Mouse (Mus musculus): ENCODE data around the gene Grb2. TPM values are rescaled to one million over a fixed set of nuclear protein-coding genes. Genes with fewer than 3 reads are reported as not detected.

Grb2 gene
- 10 to 100 TPM; 28.3 to 34.4 TPM for polyA plus RNA-seq (2017; shearing (Covaris generic))

DNA sequence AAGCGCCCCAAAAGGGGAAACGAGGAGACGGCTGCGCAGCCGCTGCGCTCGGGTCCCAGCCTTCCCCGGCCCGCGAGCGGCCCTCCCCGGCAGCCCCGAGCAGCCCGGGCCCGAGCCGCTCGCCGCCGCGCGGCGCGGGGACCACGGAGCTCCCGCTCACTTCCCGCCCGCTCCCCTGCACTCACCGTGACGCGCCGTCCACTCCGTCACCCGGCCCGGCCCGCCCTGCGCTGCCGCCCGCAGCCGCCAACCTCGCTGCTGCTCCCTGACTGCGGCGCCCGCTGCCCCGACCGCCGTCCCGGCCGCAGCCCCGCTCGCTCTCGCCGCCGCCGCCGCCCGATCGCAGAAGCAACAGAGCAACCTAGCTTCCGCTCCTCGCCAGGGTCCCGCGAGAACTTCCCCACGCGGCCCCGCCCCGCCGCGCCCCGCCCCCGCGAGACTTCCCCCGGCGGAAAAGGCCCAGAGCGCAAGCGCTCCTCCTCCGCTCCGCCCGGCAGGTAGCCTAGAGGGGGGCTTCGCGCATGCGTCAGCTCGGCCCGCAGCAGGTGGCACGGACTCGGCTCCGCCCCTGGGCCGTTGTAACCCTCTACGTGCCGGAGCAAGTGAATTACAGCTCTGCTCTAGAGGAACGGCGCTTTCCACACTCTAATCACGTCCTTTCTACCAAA is at the start of gene Grb2:
Gene Grb2 (minus strand): TSS at position 389 of the 668 bp plus-strand sequence.
- ATAC-seq = peak; percentile 71

DNA sequence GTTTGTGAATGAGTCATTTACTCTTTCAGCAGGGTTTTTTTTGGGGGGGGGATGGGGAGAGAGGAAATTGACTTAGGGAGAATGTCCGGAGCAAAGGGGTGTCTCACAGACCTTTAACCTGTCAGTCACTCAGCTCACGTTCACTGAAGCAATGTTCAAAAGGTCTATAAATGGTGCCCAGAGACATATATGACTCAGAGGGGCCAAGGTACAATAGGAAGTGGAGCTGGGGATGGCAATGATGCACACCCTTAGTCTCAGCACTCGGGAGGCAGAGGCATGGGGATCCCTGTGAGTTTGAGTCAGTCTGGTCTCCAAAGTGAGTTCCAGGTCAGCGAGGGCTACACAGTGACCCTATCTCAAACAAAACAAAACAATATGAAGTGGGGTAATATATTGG is 45.1 kb upstream of the Grb2 start:
- no peak for ATAC-seq

DNA sequence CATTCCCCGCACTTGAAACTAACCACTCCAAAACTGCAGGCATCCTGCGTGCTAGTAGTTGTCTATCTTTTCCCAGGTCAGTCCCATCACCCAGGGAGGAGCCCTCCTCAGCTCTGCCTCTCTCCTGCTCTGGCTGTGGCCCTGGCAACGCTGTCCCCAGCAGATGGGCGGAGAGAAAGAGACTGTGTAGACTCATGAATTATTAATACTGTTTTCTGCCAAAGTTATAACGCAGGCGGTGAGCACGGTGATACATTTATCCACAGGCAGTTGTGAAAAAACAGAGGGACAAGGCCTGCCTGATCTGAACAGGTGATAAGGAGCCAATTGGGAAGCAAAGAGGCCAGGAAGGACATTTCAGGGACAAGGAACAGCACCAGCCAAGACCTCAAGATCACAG is 44.3 kb upstream of the Grb2 start:
- no peak for ATAC-seq

DNA sequence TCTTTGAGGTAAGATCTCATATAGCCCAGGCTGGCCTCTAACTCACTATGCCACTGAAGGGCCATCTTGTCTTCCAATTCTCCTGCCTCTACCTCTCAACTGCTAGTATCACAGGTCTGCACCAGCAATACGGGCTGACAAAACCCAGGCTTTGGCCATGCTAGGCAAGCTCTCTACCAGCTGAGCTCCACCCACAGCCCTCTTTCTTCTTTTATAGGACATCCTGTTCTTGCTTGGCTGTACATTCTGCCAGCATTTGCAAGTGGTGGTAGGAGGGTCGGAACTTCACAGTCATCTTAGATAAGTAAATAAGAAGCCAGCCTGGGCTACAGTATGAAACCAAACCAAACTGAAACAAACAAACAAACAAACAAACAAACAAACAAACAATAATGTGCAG is 43.3 kb upstream of the Grb2 start:
- ATAC-seq = no peak

DNA sequence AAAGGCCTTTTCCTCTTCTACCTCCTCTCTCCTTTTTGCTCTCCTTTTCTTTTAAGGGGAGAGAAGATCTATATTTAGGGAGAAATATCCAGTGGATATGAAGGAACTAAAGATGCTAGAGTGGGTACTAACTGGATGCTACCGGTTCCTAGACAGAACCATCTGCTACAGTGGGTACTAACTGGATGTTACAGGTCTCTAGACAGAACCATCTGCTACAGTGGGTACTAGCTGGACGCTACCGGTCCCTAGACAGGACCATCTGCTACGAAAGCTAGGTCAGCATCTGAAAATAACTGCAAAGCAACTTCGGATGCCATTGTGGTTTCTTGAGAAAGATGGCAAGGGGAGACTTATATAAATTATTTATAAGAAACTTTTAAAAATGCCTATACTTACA is 41.4 kb upstream of the Grb2 start:
- no peak for ATAC-seq

DNA sequence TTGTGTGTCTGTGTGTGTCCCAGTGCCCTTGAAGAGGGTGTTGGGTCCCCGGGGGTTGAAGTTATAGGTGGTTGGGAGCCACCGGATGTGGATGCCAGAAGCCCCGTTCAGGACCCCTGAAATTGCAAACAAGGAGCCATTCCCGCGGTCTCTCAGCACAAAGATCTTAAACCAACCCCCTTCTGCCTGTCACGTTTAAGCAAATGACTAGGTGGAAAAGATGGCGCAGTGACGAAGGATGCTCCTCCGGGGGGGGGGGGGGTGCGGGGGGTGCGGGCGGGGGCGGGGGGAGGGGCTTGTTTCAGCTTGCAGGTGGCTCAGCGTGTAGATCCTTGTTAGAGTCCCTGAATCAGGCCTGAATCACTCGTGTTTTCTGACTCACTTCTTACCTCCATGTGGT is 39.0 kb upstream of the Grb2 start:
- ATAC-seq = peak; percentile 40

DNA sequence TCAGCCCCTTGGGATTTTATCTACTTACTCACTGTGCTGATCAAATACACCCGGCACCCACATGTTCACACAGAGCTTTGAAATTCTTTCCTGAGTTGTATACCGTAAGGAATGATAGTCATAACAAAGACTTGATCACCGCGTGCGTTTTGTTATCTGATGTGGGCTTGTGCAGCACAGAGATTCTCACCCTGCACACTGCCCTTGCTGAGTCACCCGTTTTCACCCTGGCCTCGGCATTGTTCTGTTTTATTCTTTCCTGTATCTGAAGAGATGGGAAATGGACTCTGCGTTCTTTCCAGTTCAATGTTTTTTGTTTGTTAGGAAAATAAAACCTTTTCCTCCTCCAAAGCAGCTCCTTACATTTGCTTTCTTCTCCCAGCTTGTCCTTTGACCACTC is 38.4 kb upstream of the Grb2 start:
- peak; percentile 50 for ATAC-seq

DNA sequence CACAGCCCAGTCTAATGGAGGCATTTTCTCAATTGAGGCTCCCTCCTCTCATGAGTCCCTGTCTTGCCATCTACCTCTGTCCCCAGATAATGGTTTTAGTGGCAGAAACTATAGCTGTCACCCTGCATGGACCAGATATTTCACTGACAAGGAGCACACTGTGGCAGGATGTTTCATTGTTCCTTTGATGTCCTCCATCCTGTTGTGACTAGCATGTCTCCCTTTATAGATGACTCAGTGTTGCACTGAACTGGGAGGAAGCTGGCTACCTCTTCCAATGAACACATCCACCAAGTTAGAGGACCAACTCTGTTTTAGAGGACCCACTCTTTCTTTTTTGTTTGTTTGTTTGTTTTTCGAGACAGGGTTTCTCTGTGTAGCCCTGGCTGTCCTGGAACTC is 37.7 kb upstream of the Grb2 start:
- ATAC-seq = peak; percentile 87

DNA sequence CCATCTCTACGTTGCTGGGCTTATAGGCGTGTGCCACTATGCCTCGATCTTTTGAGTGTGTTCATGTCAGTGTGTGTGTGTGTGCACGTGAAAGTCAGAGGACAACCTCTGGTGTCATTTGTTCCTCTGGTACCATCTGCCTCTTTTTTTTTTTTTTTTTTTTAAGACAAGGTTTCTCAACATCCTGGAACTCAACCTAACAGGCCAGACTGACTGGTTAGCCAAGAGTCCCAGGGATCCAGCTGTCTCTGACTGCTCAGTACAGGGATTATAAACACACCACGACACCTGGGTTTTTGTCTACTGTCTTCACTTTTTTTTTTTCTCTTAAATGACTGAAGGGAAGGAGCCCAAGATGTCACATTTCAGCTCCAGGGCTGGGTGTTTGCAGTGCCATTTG is 36.0 kb upstream of the Grb2 start:
- no peak for ATAC-seq

DNA sequence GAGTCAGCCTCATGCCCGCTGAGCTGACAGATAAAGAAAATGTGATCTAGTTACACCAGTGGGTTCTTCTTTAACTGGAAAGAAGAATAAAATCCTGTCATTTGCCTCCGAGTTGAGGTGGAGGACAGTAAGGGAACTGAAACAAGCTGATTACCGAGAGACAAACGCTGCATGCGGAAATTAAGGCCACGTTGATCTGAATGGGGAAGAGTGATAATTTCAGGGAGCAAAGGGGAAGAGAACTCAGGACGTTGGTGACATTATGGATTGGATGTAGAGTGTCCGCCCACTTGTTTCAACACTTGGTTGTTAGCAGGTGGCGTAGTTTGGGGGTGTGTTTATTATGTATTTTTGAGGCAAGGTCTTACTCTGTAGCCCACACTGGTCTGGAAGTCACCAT is 34.5 kb upstream of the Grb2 start:
- ATAC-seq = no peak

DNA sequence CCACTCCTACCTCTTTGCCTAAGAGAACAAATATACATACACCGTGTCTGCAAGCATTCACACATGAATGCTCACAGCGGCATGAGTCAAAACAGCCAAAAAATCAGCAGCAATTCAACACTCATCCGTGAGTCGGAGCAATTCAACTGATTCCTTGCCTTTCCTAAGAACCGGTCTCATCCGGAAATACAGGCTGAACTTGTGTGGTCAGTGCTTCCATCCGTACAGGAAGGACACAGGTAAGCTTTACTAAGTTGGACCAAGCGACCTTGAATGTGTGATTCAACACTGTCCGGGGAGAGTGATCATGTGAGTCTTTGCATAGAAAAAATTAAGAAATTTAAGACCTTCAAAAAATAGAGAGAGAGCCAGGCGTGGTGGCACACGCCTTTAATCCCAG is 32.7 kb upstream of the Grb2 start:
- no peak for ATAC-seq

DNA sequence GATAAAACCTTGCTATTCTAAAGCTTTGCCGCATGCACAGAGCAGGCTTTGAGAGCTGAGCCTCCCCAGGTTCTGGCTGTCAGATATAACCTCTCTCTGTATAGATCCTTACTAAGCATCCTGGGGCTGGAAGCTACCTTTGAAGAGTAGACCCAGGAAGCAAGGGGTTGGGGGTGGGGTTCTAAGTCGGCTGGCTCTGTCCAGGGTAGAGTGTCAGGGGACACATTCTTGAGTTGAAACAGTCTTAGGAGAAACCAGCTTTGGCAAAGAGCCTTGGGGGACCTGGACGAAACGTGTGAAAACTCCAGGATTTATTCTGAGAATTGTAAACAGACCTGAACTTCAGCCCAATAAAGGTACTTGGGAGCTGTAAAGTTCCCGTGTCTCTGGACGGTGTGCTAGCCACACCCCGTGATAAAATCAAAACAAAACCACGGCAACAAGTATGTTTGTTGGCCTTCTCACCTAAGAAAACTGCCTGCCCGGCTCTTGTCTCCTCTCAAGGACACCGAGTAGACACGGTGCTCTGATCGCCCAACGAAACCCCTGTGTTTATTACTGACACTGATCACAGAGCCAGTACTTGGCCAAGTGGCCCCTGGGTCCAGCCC is 30.0 kb upstream of the Grb2 start:
- ATAC-seq = no peak

DNA sequence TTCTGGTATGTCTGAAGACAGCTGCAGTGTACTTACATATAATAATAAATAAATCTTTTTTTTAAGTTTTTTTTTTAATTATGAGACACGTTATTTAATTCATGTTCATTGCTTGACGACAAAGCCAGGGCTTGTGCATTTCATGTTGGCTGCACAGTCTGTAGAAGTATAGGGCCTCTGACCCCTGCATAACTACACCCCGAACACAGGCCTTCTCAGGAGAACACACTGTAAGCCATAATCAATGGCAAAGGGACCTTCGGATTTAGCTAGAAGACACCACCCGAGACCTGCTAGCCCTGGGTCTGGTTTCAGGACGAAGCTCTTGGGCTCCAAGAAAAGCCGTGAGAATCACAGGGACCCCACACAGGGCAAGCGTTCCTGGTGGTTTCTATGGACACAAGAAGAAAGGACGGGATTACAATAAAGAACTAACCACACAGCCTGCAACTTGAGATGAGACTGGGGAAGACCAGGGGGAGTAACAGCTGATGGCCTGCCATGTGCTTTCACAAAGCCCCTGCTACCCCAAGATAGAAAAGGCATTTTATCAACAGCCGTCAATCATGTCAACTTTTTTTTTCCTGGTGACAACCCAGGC is 29.3 kb upstream of the Grb2 start:
- no peak for ATAC-seq

DNA sequence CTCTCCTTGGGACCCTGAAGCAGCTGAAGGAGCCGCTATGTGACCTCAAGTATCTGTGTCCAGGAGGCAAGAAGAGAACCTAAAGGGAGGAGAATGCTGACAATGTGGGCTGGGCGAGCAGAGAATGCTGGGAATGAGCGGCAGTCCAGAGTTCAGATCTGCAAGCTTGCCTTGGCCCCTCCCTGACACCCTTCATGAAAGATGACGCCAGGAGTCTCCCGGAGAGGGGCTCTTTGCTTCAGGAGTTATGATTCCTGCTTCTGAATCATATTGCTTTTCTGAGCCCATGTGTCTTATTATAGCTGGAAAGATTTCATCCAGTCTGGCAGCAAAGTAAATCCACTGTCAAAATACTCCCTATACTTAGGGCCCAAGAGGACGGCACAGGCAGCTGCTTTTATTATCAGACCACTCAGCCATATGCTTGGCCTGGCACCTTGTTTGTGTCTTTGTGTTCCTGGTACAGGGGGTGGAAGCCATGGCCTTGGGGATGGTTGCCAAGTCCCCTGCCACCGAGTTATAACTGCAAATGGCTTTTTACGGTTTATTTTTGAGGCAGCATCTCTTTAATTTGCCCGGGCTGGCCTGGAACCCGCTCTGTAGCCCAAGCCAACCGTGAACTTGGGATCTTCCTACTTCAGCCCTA is 25.8 kb upstream of the Grb2 start:
- ATAC-seq = no peak

DNA sequence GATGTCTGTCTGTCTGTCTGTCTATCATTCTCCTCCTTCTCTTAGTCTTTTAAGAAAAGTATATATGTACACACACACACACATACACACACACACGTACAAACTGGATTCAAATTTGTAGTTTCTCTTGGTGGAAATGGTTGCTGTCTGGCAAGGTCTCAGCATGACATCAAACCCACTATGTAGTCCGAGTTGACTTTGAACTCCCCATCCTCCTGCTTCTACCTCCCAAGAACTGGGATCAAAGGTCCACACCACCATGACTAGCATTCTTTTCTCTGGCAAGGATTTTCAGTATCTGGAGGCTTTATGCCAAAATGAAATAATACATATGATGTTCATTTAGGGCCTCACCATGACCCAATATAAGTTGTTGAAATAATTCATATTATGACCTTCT is 14.8 kb upstream of the Grb2 start:
- ATAC-seq = no peak

DNA sequence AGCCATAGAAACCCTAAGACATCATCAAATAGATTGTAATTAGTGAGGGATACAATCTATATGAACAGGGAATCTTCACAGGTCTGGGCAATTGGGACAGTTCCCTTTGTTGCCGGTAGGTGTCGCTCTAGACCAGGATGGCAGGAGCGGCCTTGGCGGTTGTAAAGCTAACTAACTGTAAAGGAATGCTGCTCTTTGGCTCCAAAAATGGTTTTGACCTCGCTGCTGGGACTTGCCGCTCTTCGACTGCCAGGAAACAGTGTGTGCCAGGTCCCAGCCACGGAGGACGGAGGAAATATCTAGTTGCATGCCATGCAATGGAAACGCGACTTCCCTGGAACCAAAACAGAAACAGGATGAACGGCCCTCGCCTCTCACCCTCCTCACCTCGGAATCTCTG is 14.2 kb upstream of the Grb2 start:
- ATAC-seq = no peak

DNA sequence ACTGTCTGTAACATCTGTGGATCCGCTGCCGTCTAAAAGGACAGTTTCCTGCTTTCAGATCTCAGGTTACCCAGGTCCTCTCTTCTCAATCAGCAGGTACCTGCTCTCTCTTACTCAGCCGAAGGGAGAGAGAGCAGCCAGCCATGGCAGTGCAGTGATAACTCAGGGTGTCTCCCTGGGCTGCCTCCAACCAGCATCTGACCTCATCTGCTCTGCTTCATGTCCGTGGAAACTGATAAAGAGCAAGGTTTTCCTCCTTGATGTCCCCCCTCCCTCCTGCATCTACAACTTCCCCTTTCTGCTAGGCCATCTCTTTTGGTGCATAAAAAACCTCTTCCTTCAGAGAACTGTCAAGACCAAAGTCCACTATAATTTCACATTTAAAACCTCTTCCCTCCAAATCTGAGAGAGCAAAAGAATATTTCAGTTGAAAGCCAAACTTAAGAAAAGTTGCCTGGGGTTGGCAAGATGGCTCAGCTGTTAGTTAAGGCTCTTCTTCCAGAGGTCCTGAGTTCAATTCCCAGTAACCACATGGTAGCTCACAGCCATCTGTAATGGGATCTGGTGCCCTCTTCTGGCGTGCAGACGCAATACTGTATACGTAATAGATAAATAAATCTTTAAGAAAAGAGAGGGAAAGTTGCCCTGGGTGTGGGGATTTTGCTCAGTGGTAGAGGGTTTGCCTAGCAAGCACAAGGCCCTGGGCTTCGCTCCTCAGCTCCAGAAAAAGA is 9.4 kb upstream of the Grb2 start:
- no peak for ATAC-seq

DNA sequence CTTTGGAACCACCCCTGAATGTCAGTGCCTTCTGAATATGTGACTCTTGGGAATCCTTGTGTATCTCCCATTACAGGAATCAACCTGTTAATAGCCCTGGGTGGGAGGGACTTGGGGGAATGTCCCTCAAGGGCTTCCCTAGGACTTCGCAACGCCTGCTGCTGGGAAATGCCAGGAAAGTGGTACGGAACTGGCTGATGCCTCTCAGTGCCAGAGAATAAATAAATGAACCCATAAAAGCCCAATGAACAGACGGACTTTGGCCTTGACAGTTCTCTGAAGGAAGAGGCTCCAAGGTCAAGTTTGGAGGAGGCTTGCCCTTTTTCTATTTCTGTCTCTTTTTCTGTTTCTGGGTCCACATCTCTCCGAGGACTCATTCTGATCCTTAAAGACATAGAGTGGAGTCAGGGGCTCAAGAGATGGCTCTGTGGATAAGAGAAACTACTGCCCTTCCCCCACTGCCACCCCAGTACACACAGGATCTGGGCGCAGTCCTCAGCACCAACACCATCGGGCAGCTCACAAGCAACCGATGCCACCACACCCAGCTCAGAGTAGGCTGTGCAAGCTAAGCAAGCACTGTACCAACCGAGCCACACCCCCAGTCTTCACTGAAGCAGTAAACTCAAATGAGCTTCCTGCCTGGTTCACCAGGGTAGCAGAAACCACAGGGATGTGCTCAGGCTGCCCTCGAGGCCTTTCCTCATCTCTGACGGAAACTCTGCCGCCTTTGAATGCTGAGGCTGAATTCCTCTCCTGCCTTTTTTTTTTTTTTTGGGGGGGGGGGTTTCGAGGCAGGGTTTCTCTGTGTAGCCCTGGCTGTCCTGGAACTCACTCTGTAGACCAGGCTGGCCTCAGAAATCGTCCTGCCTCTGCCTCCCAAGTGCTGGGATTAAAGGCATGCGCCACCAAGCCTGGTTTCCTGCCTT is 8.3 kb upstream of the Grb2 start:
- peak; percentile 38 for ATAC-seq

DNA sequence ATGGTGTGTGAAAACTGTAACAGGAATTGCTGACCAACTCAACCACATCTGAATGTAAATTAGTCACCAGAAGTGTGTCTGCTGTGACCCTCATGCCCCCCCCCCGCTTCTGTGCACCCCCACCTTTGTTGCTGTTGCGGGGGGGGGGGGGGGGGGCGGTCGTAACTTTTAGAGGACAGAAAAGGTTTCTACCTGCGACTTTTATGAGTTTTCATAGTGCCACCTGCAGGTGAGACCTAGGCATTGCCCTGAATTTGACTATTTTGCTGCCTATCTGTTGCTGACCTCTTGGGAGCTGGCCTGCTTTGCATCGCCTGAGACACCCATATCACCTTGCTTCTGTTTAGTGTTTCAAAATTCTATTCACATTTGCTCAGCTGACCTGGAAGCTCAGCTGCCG is 6.1 kb upstream of the Grb2 start:
- no peak for ATAC-seq

DNA sequence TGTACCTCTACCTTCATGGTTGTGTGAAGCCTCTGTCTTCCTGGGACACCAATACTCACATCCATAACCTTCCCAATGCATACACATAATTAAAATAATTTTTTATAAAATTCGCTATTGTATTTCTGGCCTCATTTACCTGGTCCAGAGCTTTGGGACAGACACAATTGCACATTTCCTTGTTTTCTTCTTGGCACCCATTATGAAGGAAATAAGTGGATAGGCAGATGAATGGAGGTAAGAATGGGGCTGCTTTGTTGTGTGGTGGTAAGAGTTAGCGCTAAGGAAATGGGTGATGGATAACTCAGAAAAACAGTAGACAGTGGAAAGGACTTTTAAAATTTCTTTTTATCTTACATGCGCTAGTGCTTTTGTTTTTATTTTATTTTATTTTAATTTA is 5.0 kb upstream of the Grb2 start:
- no peak for ATAC-seq

DNA sequence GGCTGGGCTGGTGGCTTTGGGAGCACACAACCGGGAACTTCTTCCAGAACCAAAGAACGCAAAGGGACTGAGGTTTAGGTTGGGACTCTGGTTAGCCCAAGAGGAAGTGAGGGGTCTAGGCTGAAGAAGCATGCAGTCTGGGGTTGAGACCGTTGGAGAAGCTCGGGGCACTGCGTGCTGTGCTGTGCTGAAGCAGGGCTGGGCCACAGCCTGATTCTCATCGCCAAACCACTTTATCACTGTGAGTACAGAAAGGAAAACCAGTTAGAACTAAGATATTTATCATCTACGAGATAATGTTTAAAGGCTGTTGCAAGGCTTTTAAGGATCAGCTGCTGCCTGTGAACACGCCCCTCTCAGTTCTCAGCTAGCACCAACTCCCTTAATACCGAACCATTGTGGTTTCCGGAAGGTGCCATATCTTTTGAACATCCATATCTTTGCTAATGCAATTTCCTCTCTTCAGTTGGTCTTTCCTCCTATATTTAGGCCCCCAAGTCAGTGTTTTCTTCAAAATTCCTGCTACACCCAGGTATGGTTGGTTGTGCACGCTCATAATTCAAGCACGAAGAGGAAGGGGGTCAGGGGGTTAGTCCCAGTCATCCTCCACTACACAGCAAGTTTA is 4.4 kb upstream of the Grb2 start:
- ATAC-seq = peak; percentile 42

DNA sequence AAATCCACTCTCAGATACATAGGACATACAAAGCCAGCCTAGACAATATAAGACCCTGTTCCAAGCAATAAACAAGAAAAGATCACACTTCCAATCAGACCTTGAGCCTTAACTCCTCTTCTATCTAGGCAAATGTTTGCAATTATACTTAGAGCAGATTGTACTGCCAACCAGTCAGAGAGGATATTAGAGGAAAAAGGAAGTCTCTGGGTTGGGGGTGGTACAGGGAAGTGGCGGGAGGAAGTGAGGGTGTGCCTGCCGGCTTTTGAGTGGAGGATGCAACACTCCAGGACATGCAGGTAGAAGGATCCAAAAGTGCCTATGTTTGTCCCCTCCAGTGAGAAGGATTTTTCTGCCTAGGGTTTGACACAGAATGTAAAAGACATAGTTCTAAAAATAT is 3.9 kb upstream of the Grb2 start:
- peak; percentile 9 for ATAC-seq
